Mouse (Mus musculus): ENCODE data around the gene Depdc7.

Depdc7 gene

GRCm38 (mm10) chr2:104742741-104743064 lies at the start of gene Depdc7:
Depdc7 (minus strand) TSS chr2:104742878.
- peak; percentile 83 for DNase-seq

- no peak for DNase-seq
These were observed 32.1 kb upstream of the Depdc7 start for GRCm38 (mm10) chr2:104774763-104775162.

- DNase-seq: no peak
These were observed 26.0 kb upstream of the Depdc7 start for GRCm38 (mm10) chr2:104768697-104769096.

GRCm38 (mm10) chr2:104764018-104764417 lies 21.3 kb upstream of the Depdc7 start:
- no peak for DNase-seq

GRCm38 (mm10) chr2:104763134-104763703 lies 20.5 kb upstream of the Depdc7 start:
- no peak for DNase-seq

- DNase-seq: no peak
These were observed 7.9 kb upstream of the Depdc7 start for GRCm38 (mm10) chr2:104750611-104751010.

GRCm38 (mm10) chr2:104748652-104749183 lies 6.0 kb upstream of the Depdc7 start:
- no peak for DNase-seq

- no peak for DNase-seq
These were observed 3.6 kb upstream of the Depdc7 start for GRCm38 (mm10) chr2:104746251-104746650.

- no peak for DNase-seq
These were observed 1.3 kb upstream of the Depdc7 start for GRCm38 (mm10) chr2:104743971-104744370.

- no peak for DNase-seq
These were observed 482 bp upstream of the Depdc7 start for GRCm38 (mm10) chr2:104743160-104743559.

- no peak for DNase-seq
These were observed 560 bp downstream of the Depdc7 start for GRCm38 (mm10) chr2:104741896-104742740.

GRCm38 (mm10) chr2:104741015-104741758 lies 1.5 kb downstream of the Depdc7 start:
- no peak for DNase-seq

GRCm38 (mm10) chr2:104740248-104740949 lies 2.3 kb downstream of the Depdc7 start:
- DNase-seq: no peak

GRCm38 (mm10) chr2:104739691-104740090 lies 3.0 kb downstream of the Depdc7 start:
- DNase-seq: no peak

GRCm38 (mm10) chr2:104736241-104736640 lies 6.4 kb downstream of the Depdc7 start:
- DNase-seq: no peak

GRCm38 (mm10) chr2:104732562-104733256 lies 10.0 kb downstream of the Depdc7 start:
- no peak for DNase-seq

- DNase-seq: no peak
These were observed 10.6 kb downstream of the Depdc7 start for GRCm38 (mm10) chr2:104732033-104732444.

GRCm38 (mm10) chr2:104727369-104727768 lies 15.3 kb downstream of the Depdc7 start:
- no peak for DNase-seq

GRCm38 (mm10) chr2:104722021-104722420 lies 20.7 kb downstream of the Depdc7 start:
- DNase-seq: no peak

- DNase-seq: no peak
These were observed 24.9 kb downstream of the Depdc7 start for GRCm38 (mm10) chr2:104717827-104718226.

GRCm38 (mm10) chr2:104717231-104717735 lies 25.4 kb downstream of the Depdc7 start:
- no peak for DNase-seq

- no peak for DNase-seq
These were observed 26.4 kb downstream of the Depdc7 start, which contains the start of gene Pin1rt1 for GRCm38 (mm10) chr2:104716279-104716678. Pin1rt1 (minus strand) TSS chr2:104716379.

All from cerebellum, adult 9-11 months (tissue).